Mouse (Mus musculus): ENCODE measurements around the gene L2hgdh.

Gene L2hgdh

GRCm38 (mm10) chr12:69724711-69725460 is at the start of gene L2hgdh, which contains the start of gene Atp5s:
Gene L2hgdh, minus strand, starts transcription at chr12:69724873.
Gene Atp5s, plus strand, starts transcription at chr12:69724950.
- DNase-seq (ENCODE audit: low spot score), result peak; percentile 92

- DNase-seq (ENCODE audit: low spot score), result no peak
These were observed 44.2 kb upstream of the L2hgdh start for GRCm38 (mm10) chr12:69768841-69769240.

GRCm38 (mm10) chr12:69767476-69768258 is 43.0 kb upstream of the L2hgdh start:
- DNase-seq (ENCODE audit: low spot score), result no peak

- DNase-seq (ENCODE audit: low spot score), result no peak
These were observed 41.7 kb upstream of the L2hgdh start for GRCm38 (mm10) chr12:69766185-69766904.

- DNase-seq (ENCODE audit: low spot score), result no peak
These were observed 40.9 kb upstream of the L2hgdh start for GRCm38 (mm10) chr12:69765543-69765942.

- DNase-seq (ENCODE audit: low spot score), result no peak
These were observed 36.9 kb upstream of the L2hgdh start for GRCm38 (mm10) chr12:69761603-69762002.

- no peak for DNase-seq (ENCODE audit: low spot score)
These were observed 36.2 kb upstream of the L2hgdh start for GRCm38 (mm10) chr12:69760743-69761406.

GRCm38 (mm10) chr12:69760014-69760413 is 35.3 kb upstream of the L2hgdh start:
- no peak for DNase-seq (ENCODE audit: low spot score)

GRCm38 (mm10) chr12:69759267-69759885 is 34.7 kb upstream of the L2hgdh start:
- no peak for DNase-seq (ENCODE audit: low spot score)

- no peak for DNase-seq (ENCODE audit: low spot score)
These were observed 33.8 kb upstream of the L2hgdh start for GRCm38 (mm10) chr12:69758221-69759185.

- peak; percentile 56 for DNase-seq (ENCODE audit: low spot score)
These were observed 32.9 kb upstream of the L2hgdh start for GRCm38 (mm10) chr12:69757418-69758141.

GRCm38 (mm10) chr12:69756015-69756414 is 31.3 kb upstream of the L2hgdh start:
- no peak for DNase-seq (ENCODE audit: low spot score)

- DNase-seq (ENCODE audit: low spot score), result no peak
These were observed 29.3 kb upstream of the L2hgdh start for GRCm38 (mm10) chr12:69753936-69754335.

- no peak for DNase-seq (ENCODE audit: low spot score)
These were observed 27.2 kb upstream of the L2hgdh start for GRCm38 (mm10) chr12:69751864-69752341.

- DNase-seq (ENCODE audit: low spot score), result no peak
These were observed 19.5 kb upstream of the L2hgdh start for GRCm38 (mm10) chr12:69744138-69744537.

- no peak for DNase-seq (ENCODE audit: low spot score)
These were observed 17.3 kb upstream of the L2hgdh start for GRCm38 (mm10) chr12:69741965-69742364.

GRCm38 (mm10) chr12:69733923-69734322 is 9.2 kb upstream of the L2hgdh start:
- no peak for DNase-seq (ENCODE audit: low spot score)

GRCm38 (mm10) chr12:69733518-69733917 is 8.8 kb upstream of the L2hgdh start:
- no peak for DNase-seq (ENCODE audit: low spot score)

- no peak for DNase-seq (ENCODE audit: low spot score)
These were observed 7.5 kb upstream of the L2hgdh start for GRCm38 (mm10) chr12:69732221-69732620.
